Mouse (Mus musculus): ENCODE data around the gene Lrfn2. TPM values are rescaled to one million over a fixed set of nuclear protein-coding genes. Genes with fewer than 3 reads are reported as not detected.

Lrfn2 gene
- polyA plus RNA-seq, 1 experiment = not detected

- H3K4me3 ChIP-seq (replicated peaks) = no peak overlapping the region
- no peaks in the 10 kb centered on the region for H3K4me1 ChIP-seq (ENCODE audit: control insufficient read depth)
- H3K9me3 ChIP-seq (ENCODE audit: control insufficient read depth, low read length) = peaks cover 6% of the 10 kb centered on the region
- no peaks in the 10 kb centered on the region for H3K27me3 ChIP-seq (ENCODE audit: control insufficient read depth)
- no peak for TF ChIP-seq GATA1 (IDR thresholded peaks at IDR 0.05; ENCODE audit: low read length)
- no peak for TF ChIP-seq TAL1 (IDR thresholded peaks at IDR 0.05; ENCODE audit: low read length)
- no peaks in the 10 kb centered on the region for H3K36me3 ChIP-seq (ENCODE audit: control insufficient read depth)
These were observed 146.0 kb downstream of the Lrfn2 start for GRCm38 (mm10) chr17:49078168-49078567.

GRCm38 (mm10) chr17:49079647-49080046 lies 147.5 kb downstream of the Lrfn2 start:
- no peaks in the 10 kb centered on the region for H3K36me3 ChIP-seq (ENCODE audit: control insufficient read depth)

GRCm38 (mm10) chr17:49083594-49084380 lies 151.6 kb downstream of the Lrfn2 start:
- Histone ChIP-seq H3K36me3 (ENCODE audit: control insufficient read depth) (no peaks in the 10 kb centered on the region), H3K4me1 (ENCODE audit: control insufficient read depth) (no peaks in the 10 kb centered on the region), H3K4me3 (replicated peaks) (no peak overlapping the region), H3K9me3 (ENCODE audit: control insufficient read depth, low read length) (no peaks in the 10 kb centered on the region), H3K27me3 (ENCODE audit: control insufficient read depth) (no peaks in the 10 kb centered on the region)
- TF ChIP-seq GATA1 (IDR thresholded peaks at IDR 0.05; ENCODE audit: low read length) (no peak), TAL1 (IDR thresholded peaks at IDR 0.05; ENCODE audit: low read length) (no peak)

More at GRCm38 (mm10) chr17:49079647-49080046, 147.5 kb downstream of the Lrfn2 start:
- no peak for TF ChIP-seq GATA1 (IDR thresholded peaks at IDR 0.05; ENCODE audit: low read length)
- TF ChIP-seq TAL1 (IDR thresholded peaks at IDR 0.05; ENCODE audit: low read length) = no peak
- H3K4me3 ChIP-seq (replicated peaks) = no peak overlapping the region
- no peaks in the 10 kb centered on the region for H3K27me3 ChIP-seq (ENCODE audit: control insufficient read depth)
- H3K9me3 ChIP-seq (ENCODE audit: control insufficient read depth, low read length) = peaks cover 6% of the 10 kb centered on the region
- no peaks in the 10 kb centered on the region for H3K4me1 ChIP-seq (ENCODE audit: control insufficient read depth)

- Histone ChIP-seq H3K27me3 (ENCODE audit: control insufficient read depth) (no peaks in the 10 kb centered on the region), H3K36me3 (ENCODE audit: control insufficient read depth) (no peaks in the 10 kb centered on the region), H3K4me1 (ENCODE audit: control insufficient read depth) (no peaks in the 10 kb centered on the region), H3K9me3 (ENCODE audit: control insufficient read depth, low read length) (no peaks in the 10 kb centered on the region), H3K4me3 (replicated peaks) (no peak overlapping the region)
- TF ChIP-seq GATA1 (IDR thresholded peaks at IDR 0.05; ENCODE audit: low read length) = no peak
- no peak for TF ChIP-seq TAL1 (IDR thresholded peaks at IDR 0.05; ENCODE audit: low read length)
These were observed 152.9 kb downstream of the Lrfn2 start for GRCm38 (mm10) chr17:49085111-49085510.

GRCm38 (mm10) chr17:49096781-49097544 lies 164.8 kb downstream of the Lrfn2 start:
- no peaks in the 10 kb centered on the region for H3K36me3 ChIP-seq (ENCODE audit: control insufficient read depth)
- no peaks in the 10 kb centered on the region for H3K4me1 ChIP-seq (ENCODE audit: control insufficient read depth)
- H3K9me3 ChIP-seq (ENCODE audit: control insufficient read depth, low read length) = peaks cover 16% of the 10 kb centered on the region
- TF ChIP-seq GATA1 (IDR thresholded peaks at IDR 0.05; ENCODE audit: low read length) (no peak), TAL1 (IDR thresholded peaks at IDR 0.05; ENCODE audit: low read length) (no peak)
- H3K4me3 ChIP-seq (replicated peaks) = no peak overlapping the region
- H3K27me3 ChIP-seq (ENCODE audit: control insufficient read depth) = no peaks in the 10 kb centered on the region

- H3K27me3 ChIP-seq (ENCODE audit: control insufficient read depth) = no peaks in the 10 kb centered on the region
- H3K4me1 ChIP-seq (ENCODE audit: control insufficient read depth) = no peaks in the 10 kb centered on the region
- no peaks in the 10 kb centered on the region for H3K36me3 ChIP-seq (ENCODE audit: control insufficient read depth)
- no peak for TF ChIP-seq GATA1 (IDR thresholded peaks at IDR 0.05; ENCODE audit: low read length)
- no peak for TF ChIP-seq TAL1 (IDR thresholded peaks at IDR 0.05; ENCODE audit: low read length)
- H3K9me3 ChIP-seq (ENCODE audit: control insufficient read depth, low read length) = peaks cover 17% of the 10 kb centered on the region
- no peak overlapping the region for H3K4me3 ChIP-seq (replicated peaks)
These were observed 179.2 kb downstream of the Lrfn2 start for GRCm38 (mm10) chr17:49111399-49111798.

- Histone ChIP-seq H3K27me3 (ENCODE audit: control insufficient read depth) (no peaks in the 10 kb centered on the region), H3K4me3 (replicated peaks) (no peak overlapping the region), H3K9me3 (ENCODE audit: control insufficient read depth, low read length) (peaks cover 16% of the 10 kb centered on the region), H3K36me3 (ENCODE audit: control insufficient read depth) (no peaks in the 10 kb centered on the region), H3K4me1 (ENCODE audit: control insufficient read depth) (no peaks in the 10 kb centered on the region)
- TF ChIP-seq GATA1 (IDR thresholded peaks at IDR 0.05; ENCODE audit: low read length) = no peak
- no peak for TF ChIP-seq TAL1 (IDR thresholded peaks at IDR 0.05; ENCODE audit: low read length)
These were observed 179.7 kb downstream of the Lrfn2 start for GRCm38 (mm10) chr17:49111911-49112310.

- TF ChIP-seq GATA1 (IDR thresholded peaks at IDR 0.05; ENCODE audit: low read length) = no peak
- no peak for TF ChIP-seq TAL1 (IDR thresholded peaks at IDR 0.05; ENCODE audit: low read length)
- Histone ChIP-seq H3K4me1 (ENCODE audit: control insufficient read depth) (no peaks in the 10 kb centered on the region), H3K27me3 (ENCODE audit: control insufficient read depth) (no peaks in the 10 kb centered on the region), H3K4me3 (replicated peaks) (no peak overlapping the region), H3K36me3 (ENCODE audit: control insufficient read depth) (no peaks in the 10 kb centered on the region), H3K9me3 (ENCODE audit: control insufficient read depth, low read length) (peaks cover 16% of the 10 kb centered on the region)
These were observed 181.2 kb downstream of the Lrfn2 start for GRCm38 (mm10) chr17:49113336-49113735.

GRCm38 (mm10) chr17:49124166-49124565 lies 192.0 kb downstream of the Lrfn2 start:
- H3K36me3 ChIP-seq (ENCODE audit: control insufficient read depth) = no peaks in the 10 kb centered on the region
- no peaks in the 10 kb centered on the region for H3K4me1 ChIP-seq (ENCODE audit: control insufficient read depth)
- TF ChIP-seq GATA1 (IDR thresholded peaks at IDR 0.05; ENCODE audit: low read length) = no peak
- TF ChIP-seq TAL1 (IDR thresholded peaks at IDR 0.05; ENCODE audit: low read length) = no peak
- no peak overlapping the region for H3K4me3 ChIP-seq (replicated peaks)
- H3K9me3 ChIP-seq (ENCODE audit: control insufficient read depth, low read length) = peaks cover 2% of the 10 kb centered on the region; the same call in 1 of the 2 replicates
- no peaks in the 10 kb centered on the region for H3K27me3 ChIP-seq (ENCODE audit: control insufficient read depth)
